Mouse (Mus musculus): ENCODE results near the gene Ube2j2.

Ube2j2 gene

GRCm38 (mm10) chr4:155963106-155963505 is 19.5 kb downstream of the Ube2j2 start:
- no peak for DNase-seq (ENCODE audit: low spot score)

DNA sequence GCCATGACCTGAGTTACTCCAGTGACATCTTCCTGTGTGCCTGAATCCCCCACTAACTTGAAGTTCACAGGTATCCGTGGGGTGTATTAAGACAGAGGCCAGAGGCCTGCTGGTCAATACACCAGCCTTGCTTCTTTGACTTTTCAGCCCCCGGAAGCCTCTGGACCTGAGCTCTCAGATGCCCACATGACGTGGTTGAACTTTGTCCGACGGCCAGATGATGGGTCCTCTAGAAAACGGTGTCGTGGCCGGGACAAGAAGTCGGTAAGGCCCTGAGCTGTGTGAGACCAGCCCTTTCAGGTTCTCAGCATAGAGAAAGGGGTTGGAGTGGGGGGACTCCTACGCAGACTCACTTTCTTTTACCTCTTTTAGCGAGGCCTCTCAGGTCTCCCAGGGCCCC is 20.8 kb downstream of the Ube2j2 start:
- no peak for DNase-seq (ENCODE audit: low spot score)

- no peak for DNase-seq (ENCODE audit: low spot score)
These were observed 25.5 kb downstream of the Ube2j2 start for GRCm38 (mm10) chr4:155969043-155969653.

DNA sequence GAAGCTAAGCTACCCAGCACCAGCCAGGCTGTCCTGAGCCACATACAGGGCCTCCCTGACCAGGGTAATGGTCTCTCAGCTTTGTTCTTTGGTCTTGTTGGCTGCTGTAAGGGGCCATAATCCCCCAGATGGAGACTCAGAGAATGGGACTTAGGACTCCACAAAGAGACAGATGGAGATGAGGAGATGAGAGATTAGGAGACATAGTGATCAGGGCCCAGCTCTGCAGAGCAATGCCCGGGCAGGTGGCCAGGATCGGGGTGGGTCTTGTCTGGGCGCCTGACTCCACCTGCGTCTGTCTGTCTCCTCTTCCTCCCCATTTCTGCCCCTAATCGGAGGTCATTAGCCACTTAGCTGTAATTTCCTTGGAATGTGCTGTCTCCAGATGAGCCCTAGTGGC is 26.7 kb downstream of the Ube2j2 start:
- DNase-seq (ENCODE audit: low spot score): no peak

- DNase-seq (ENCODE audit: low spot score): no peak
These were observed 29.0 kb downstream of the Ube2j2 start for GRCm38 (mm10) chr4:155972651-155973050.

GRCm38 (mm10) chr4:155973239-155973638 is 29.6 kb downstream of the Ube2j2 start:
- no peak for DNase-seq (ENCODE audit: low spot score)

DNA sequence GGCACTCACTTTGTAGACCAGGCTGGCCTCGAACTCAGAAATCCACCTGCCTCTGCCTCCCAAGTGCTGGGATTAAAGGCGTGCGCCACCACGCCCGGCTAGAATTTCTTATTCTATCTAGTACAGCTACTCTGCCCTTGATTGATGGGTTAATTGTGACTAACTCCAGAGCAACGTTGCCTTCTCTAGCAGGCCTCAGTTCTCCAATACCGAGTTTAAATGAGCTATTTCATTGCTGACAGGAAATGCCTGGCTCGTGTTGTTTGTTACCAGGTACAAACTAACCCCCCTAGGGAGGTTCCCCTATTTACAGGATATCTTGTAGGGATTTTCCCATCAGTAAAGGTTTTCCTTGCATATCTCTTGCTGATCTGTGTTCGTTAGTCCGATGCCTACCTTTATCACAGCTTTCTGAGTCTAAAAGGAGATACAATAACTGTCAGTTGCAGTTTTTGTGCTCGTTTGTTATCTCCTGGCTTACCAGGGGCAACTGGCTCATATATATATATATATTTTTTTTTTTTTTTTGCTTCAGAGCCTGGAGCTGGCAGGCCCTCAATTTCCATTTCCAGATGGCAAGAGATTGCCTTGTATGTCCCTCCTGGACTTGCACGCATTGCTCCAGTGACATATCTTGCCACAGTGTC is 37.9 kb downstream of the Ube2j2 start:
- DNase-seq (ENCODE audit: low spot score): no peak

DNA sequence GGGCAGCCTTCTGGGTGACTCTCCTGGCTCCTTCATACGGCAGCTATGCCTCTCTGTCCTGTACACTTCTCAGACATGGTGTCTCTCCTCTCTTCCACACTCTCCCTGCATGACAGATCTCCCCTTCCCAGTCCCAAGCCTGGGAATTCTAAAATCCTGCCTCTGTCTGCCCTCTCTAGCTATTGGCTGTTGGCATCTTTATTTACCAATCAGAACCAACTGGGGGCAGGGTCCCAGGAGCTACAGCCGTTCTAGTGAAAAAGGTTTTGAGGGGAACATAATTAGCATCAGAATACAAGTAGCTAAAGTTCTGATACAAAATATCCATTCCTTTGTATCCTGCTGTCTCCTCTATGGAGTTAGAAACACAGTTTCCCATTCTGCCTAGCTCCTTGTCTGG is 40.2 kb downstream of the Ube2j2 start:
- no peak for DNase-seq (ENCODE audit: low spot score)

GRCm38 (mm10) chr4:155991211-155991907 is 47.7 kb downstream of the Ube2j2 start:
- DNase-seq (ENCODE audit: low spot score): no peak

- peak; percentile 5 for DNase-seq (ENCODE audit: low spot score)
These were observed 48.2 kb downstream of the Ube2j2 start for GRCm38 (mm10) chr4:155991908-155992230.

DNA sequence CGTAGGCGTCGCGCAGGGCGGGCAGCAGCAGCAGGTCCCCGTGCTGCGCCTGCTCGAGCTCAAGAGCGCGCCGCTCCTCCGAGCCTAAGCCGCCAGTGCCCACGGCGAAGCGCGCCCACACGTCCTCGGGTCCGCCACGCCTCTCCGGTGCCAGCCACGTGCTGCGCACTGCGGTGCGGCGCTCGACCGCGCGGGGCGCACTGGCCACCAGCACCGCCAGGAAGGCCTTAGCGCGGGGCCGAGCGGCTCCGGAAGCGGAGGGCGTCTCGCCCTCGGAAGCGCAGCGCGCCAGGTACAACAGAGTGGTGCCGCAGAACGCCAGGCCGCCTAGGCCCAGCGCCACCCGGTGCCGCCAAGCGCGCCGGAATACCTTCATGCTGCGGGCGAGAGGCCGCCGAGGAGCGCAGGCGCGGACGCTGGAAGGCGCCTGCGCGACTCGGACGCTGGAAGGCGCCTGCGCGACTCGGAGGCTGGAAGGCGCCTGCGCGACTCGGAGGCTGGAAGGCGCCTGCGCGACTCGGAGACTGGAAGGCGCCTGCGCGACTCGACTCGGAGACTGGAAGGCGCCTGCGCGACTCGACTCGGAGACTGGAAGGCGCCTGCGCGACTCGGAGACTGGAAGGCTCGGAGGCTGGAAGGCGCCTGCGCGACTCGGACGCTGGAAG is 48.7 kb downstream of the Ube2j2 start, which contains the start of the genes B3galt6 and Sdf4:
Gene B3galt6 (minus strand): TSS at position 409 of the 665 bp plus-strand sequence.
Gene Sdf4 (plus strand): TSS at position 632 of the 665 bp plus-strand sequence.
- peak; percentile 67 for DNase-seq (ENCODE audit: low spot score)

GRCm38 (mm10) chr4:155992906-155993547 is 49.4 kb downstream of the Ube2j2 start:
- DNase-seq (ENCODE audit: low spot score): peak; percentile 98

- DNase-seq (ENCODE audit: low spot score): no peak
These were observed 50.0 kb downstream of the Ube2j2 start for GRCm38 (mm10) chr4:155993606-155994005.

DNA sequence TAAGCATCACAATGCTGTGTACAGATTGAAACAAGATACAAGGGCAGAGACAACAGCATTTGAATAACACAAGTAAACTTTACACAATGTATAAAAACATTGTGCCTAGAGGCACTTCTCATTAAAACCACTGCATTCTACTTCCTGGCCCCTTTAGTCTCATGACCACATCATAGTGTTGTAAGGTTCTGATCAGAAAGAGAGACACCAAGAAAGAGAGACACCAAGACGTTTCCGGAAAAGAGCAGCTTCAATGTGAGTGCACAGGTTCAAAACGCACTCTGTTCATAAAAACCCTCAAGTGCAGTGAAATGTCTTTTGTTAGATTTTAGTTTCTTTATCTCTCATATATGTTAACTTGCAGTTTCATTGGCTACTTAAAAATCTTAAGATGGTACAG is 60.5 kb downstream of the Ube2j2 start:
- DNase-seq (ENCODE audit: low spot score): no peak

DNA sequence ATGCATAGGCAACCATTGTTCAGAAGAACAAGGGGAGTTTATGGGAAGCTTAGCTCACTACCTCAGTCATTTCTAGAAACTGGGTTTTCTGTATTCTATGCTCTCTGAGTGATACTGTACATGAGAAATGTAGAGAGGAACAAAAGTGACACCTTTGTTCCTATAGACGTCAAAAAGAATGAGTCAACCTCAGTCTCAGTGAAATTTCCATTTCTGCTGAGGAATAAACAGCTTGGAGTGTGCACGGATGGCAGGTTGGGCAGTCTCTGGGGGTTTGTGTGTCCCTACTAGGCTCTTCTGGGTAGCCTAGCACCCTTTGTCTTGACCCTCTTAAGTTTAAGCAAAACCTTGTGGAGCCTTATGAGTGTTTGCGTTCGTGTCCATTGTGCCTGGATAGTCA is 64.7 kb downstream of the Ube2j2 start:
- DNase-seq (ENCODE audit: low spot score): no peak

Measured in layer of hippocampus, adult 9-10 months (tissue).